Mouse (Mus musculus): ENCODE measurements around the gene Cdk11b.
"Not testable (repeated sequence)": the region's sequence is repeated elsewhere in the genome, so short reads cannot be mapped to it uniquely, and the experiment has no call there.

The Cdk11b gene

GRCm38 (mm10) chr4:155669598-155670075 is 45.0 kb downstream of the Cdk11b start:
- no peak for DNase-seq

GRCm38 (mm10) chr4:155670236-155670635 is 45.6 kb downstream of the Cdk11b start:
- DNase-seq = peak in 1 of 2 experiments; percentile 6

GRCm38 (mm10) chr4:155672082-155672481 is 47.4 kb downstream of the Cdk11b start:
- no peak for DNase-seq

GRCm38 (mm10) chr4:155675991-155676390 is 51.3 kb downstream of the Cdk11b start:
- peak; percentile 55 to 58 for DNase-seq

- DNase-seq = not testable (repeated sequence)
Observed at GRCm38 (mm10) chr4:155683670-155684277, 59.1 kb downstream of the Cdk11b start.

GRCm38 (mm10) chr4:155687764-155688163 is 63.1 kb downstream of the Cdk11b start:
- DNase-seq = not testable (repeated sequence)

- DNase-seq = peak; percentile 96 to 98
Observed at GRCm38 (mm10) chr4:155690571-155691375, 66.1 kb downstream of the Cdk11b start.

GRCm38 (mm10) chr4:155692421-155692820 is 67.8 kb downstream of the Cdk11b start:
- DNase-seq = no peak

GRCm38 (mm10) chr4:155694111-155694481 is 69.4 kb downstream of the Cdk11b start, which contains the start of gene Fndc10:
Gene Fndc10 (plus strand): TSS chr4:155694342.
- peak; percentile 85 to 91 for DNase-seq

GRCm38 (mm10) chr4:155694482-155695401 is 70.1 kb downstream of the Cdk11b start:
- peak; percentile 71 to 74 for DNase-seq

GRCm38 (mm10) chr4:155695531-155696062 is 70.9 kb downstream of the Cdk11b start:
- DNase-seq = peak in 1 of 2 experiments; percentile 37

GRCm38 (mm10) chr4:155696261-155697255 is 71.9 kb downstream of the Cdk11b start:
- peak; percentile 30 to 51 for DNase-seq

Data from cerebellum, postnatal 36 days (tissue).